Mouse (Mus musculus): ENCODE measurements around the gene Usp4.

The Usp4 gene

DNA sequence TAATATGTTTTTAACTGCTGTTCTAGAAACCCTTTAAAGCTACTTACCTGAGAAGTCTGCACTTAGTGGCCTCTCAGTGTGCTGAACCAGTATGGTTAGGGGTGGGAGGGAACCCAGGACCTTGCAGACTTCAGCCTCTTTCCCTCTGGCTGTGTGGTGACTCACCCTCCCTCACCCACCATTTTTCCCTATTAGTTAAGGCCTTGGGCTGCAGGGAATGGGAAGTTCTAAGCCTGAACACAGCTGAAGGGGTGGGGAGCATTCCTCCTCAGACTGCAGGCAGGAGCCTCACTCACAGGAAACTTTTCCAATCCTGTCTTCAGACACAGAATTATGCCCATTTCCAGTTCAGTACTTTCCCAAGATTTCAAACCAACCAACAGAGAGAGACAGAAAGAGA, 5.9 kb upstream of the Usp4 start:
- no peak for DNase-seq (ENCODE audit: low spot score in 2 of 2)

DNA sequence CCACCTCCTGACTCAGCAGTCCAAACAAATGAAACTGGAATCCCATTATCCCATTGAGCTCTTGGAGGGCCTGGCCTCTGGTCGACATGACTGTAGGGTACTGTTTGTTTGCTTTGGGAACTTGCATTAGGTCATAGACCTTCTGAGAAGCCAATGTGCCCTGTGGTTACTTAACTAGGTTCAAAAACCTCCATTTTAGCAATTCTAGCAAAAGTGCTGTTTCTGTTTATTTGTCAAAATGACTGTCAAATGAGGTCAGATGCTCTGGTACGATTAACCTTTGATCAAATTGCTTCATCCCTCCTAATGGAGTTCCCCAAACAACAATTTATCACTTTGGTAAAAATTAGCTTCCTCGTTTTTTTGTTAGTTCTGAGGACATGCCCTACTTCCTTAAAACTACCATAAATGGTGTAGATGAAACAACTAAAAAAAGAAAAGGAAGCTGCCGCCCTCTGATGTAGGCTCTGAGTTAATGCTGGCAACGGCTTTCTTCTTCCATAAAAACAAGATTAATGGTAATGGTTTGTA, 5.3 kb upstream of the Usp4 start:
- peak in 1 of 2 experiments; percentile 19 for DNase-seq (ENCODE audit: low spot score in 2 of 2)

- no peak for DNase-seq (ENCODE audit: low spot score in 2 of 2)
Observed at GRCm38 (mm10) chr9:108343331-108343730, 4.3 kb upstream of the Usp4 start.

GRCm38 (mm10) chr9:108343835-108344234, 3.8 kb upstream of the Usp4 start:
- DNase-seq (ENCODE audit: low spot score in 2 of 2), result no peak

- DNase-seq (ENCODE audit: low spot score in 2 of 2), result no peak
Observed at GRCm38 (mm10) chr9:108344471-108344870, 3.2 kb upstream of the Usp4 start.

GRCm38 (mm10) chr9:108347024-108347423, 629 bp upstream of the Usp4 start:
- DNase-seq (ENCODE audit: low spot score in 2 of 2), result no peak

DNA sequence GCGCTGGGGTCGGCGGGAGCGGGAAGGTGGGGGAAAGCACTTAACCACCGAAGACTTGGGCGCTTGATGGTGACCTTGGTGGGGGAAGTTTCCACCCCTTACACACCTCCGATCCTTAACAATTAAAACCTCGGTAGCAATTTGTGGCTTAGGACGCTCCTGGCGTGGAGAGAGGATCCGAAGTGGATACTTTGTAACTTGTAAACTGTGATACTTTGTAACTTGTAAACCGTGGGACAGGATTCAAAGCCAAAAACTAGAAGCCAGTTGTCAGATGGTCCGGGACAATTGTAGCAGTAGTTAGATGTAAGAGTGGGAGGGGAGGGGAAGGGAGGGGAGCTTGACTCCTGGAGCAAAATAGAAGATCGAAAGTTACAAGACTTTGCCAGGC, 632 bp downstream of the Usp4 start:
- DNase-seq (ENCODE audit: low spot score in 2 of 2), result no peak

DNA sequence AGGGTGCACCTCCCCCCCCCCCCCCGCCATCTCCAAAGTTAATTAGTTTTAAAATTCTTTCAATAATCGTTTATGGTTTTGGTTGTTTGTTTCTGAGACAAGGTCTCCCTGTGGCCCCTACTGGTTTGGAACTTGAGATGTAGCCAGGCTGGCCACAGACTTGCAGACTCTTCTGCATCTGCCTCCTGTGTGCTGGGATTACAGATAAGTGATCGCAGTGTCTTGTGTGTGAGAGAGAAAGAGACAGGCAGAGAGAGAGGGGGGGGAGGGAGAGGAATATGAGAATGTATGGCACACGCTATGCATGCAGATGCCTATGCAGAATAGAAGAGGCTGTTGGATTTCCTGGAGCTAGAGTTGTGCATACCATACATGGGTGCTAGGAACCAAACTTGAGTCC, 2.1 kb downstream of the Usp4 start:
- DNase-seq (ENCODE audit: low spot score in 2 of 2), result no peak

DNA sequence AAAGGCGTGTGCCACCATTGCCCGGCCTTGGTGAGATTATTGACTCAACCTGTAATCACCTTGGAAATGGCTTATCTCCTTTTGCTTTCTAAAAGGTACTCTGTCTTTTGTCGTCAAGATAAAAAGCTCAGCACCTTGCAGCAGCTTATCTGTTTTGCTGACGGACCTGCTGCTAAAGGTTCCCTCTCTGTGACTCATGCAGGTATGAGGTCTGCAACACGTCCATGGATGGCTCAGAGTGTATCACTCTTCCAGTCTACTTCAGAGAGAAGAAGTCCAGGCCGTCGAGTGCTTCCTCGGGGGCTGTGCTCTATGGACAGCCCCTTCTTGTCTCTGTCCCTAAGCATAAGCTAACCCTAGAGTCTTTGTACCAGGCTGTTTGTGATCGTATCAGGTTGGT, 30.6 kb downstream of the Usp4 start:
- DNase-seq (ENCODE audit: low spot score in 2 of 2), result no peak

- DNase-seq (ENCODE audit: low spot score in 2 of 2), result no peak
Observed at GRCm38 (mm10) chr9:108378736-108379135, 31.1 kb downstream of the Usp4 start.

DNA sequence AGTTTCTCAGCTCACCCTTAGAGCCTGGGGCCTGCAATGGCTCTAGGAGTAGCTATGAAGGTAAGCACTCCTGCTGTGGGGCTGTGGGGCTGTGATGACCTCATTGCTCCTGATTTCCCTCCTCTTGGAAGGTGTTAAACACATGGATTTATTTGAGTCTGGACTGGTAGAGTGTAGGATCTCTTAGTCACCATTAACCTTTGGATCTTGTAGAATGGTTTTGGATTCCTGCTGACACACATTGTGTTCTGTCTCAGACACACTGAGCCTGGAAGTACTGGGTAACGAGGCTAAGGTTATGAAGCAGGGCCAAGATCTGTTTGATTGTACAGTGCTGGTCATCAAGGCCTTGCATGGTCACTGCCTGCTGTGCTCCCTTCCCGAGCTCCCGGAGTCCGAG, 31.6 kb downstream of the Usp4 start:
- no peak for DNase-seq (ENCODE audit: low spot score in 2 of 2)

GRCm38 (mm10) chr9:108381382-108381781, 33.7 kb downstream of the Usp4 start:
- no peak for DNase-seq (ENCODE audit: low spot score in 2 of 2)

DNA sequence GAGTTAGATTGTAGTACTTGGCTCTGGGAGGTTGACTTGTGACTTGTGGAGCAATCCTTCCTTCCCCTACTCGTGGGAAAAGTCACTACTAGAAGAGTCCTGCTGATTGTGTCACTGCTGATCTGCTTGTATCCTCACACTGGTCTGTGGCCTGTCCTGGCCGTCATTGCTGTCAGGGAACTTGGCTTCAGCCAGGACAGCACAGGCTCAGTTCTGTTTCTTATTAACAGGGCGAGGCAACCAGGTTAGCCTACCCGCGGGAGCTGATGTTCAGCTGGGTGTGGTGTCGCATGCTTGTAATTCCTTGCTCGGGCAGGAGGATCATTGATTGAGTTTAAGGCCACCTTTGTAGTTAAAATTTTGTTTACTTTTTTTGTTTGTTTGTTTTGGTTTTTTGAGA, 37.4 kb downstream of the Usp4 start:
- DNase-seq (ENCODE audit: low spot score in 2 of 2), result no peak

DNA sequence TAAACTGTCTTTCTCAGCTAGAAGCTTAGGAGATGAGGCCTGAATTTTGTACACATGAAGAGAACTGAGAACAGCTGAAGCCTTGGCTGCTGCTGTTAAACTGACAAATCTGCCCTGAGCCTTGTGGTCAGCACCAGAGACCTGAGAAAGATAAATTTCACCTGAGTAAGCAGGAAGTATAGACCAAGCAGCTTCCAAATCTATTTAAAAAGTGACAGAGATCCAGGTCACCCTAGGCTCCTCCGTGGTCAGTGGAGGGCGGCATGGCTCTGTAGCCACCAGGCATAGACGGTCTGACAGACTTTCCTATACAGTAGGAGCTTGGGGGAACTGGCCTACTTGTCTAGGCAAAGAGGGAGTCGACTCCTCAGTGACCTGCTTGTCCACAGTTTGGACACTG, 39.2 kb downstream of the Usp4 start:
- no peak for DNase-seq (ENCODE audit: low spot score in 2 of 2)

DNA sequence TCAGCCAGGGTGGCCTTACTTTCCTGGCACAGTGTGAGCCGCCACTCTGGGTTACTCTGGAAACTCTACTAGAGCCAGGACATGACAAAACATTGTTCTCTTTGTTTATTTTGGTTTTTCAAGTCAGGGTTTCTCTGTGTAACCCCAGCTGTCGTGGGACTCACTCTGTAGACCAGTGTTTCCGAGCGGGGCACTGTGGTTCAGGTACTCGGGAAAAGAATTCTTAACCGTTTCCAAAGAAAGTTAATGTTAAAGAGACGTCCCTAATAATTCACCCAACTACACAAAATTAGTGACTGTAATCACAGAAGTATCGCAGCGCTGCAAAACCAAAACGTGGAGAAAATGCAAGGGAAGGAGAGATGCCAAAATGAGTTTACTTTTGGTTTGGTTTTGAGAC, 40.9 kb downstream of the Usp4 start:
- no peak for DNase-seq (ENCODE audit: low spot score in 2 of 2)

- no peak for DNase-seq (ENCODE audit: low spot score in 2 of 2)
Observed at GRCm38 (mm10) chr9:108389220-108389619, 41.6 kb downstream of the Usp4 start.

- DNase-seq (ENCODE audit: low spot score in 2 of 2), result no peak
Observed at GRCm38 (mm10) chr9:108392676-108393075, 45.0 kb downstream of the Usp4 start, which contains the start of gene 1700102P08Rik. TSS of gene 1700102P08Rik (plus strand) at chr9:108392805.

- no peak for DNase-seq (ENCODE audit: low spot score in 2 of 2)
Observed at GRCm38 (mm10) chr9:108394191-108394590, 46.5 kb downstream of the Usp4 start.

DNA sequence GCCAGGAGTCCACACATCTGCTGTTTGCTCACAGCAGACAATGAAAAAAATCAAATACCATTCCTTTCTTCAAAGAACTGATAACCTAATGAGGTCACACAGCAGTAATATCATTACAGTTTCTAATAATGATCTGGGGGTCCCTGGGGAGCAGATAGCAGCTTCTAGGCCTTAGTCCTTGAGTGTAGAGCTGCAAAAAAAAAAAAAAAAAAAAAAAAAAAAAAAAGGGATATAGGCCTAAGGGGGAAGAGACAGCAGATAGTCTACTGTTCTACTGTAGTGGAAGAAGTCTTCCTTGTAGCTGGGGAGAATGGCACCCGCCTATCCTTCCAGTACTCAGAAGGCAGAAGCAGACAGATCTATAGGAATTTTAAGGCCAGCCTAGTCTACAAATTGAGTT, 47.8 kb downstream of the Usp4 start:
- DNase-seq (ENCODE audit: low spot score in 2 of 2), result no peak

DNA sequence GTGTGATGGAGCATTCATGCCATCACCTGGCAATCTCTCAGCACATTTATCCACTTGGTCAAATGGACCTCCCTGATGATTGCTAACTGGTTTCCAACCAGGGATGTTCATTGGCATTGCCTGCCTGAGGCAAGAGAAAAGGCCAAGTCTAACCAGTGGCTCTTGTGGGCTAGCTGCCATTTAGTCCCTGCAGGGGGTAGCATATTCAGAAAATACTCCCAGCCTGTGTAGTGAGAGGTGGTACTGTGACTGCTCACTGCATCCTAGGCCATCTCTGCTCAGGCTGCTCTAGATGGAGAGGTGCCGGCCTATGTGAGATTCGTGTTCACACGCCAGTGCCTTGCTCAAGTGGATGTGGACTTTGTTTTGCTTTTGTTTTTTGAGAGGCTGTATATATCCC, 50.7 kb downstream of the Usp4 start:
- no peak for DNase-seq (ENCODE audit: low spot score in 2 of 2)

- DNase-seq (ENCODE audit: low spot score in 2 of 2), result peak; percentile 58 to 84
Observed at GRCm38 (mm10) chr9:108401186-108401960, 53.7 kb downstream of the Usp4 start.

GRCm38 (mm10) chr9:108403081-108403480, 55.4 kb downstream of the Usp4 start:
- peak; percentile 55 to 64 for DNase-seq (ENCODE audit: low spot score in 2 of 2)

- DNase-seq (ENCODE audit: low spot score in 2 of 2), result no peak
Observed at GRCm38 (mm10) chr9:108404451-108404850, 56.8 kb downstream of the Usp4 start.

GRCm38 (mm10) chr9:108409535-108409934, 61.9 kb downstream of the Usp4 start:
- DNase-seq (ENCODE audit: low spot score in 2 of 2), result no peak

Data from frontal cortex, postnatal 36 days (tissue).